Mouse (Mus musculus): Measurements from ENCODE around the gene 2610044O15Rik8. TPM values are rescaled to one million over a fixed set of nuclear protein-coding genes. Genes with fewer than 3 reads are reported as not detected.
"Not testable (repeated sequence)": the region's sequence is repeated elsewhere in the genome, so short reads cannot be mapped to it uniquely, and the experiment has no call there.

Gene 2610044O15Rik8
- polyA plus RNA-seq (2012) = 0.05 and 0.06 TPM in 2 replicates

DNA sequence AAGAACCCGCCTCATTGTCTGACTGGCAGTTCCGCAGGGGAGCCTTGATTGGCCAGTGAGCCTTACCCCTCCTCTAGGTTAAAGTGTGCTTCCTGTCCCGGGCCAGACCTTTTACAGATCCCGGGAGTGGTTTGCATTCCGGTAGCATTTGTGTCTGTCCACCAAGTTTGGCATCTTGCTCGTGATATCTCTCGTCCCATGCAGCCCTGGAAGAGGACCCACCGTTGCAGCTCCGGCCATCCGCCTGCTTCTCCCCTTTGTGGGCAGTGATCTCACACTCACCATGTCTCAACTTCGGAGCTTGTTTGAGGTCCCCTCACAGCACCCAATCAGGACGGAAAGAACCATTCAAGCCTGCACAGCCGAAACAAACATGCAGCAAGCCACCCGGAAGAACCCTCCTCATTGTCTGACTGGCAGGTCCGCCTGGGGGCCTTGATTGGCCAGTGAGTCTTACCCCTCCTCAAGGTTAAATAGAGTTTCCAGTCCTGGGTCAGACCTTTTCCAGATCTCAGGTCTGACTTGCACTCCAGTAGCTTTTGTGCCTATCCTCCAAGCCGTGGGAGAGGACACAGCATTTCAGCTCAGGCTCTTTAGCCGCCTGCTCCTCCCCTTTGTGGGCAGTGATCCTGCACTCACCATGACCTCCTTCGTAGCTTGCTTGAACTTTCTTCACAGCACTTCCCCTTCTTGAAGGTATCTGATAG, at the start of gene 2610044O15Rik8:
Gene 2610044O15Rik8 (minus strand): TSS at position 380 of the 707 bp plus-strand sequence.
- Histone ChIP-seq H3K4me1 (ENCODE audit: control insufficient read depth) (peaks cover 18% of the 10 kb centered on the region), H3K27me3 (ENCODE audit: control insufficient read depth) (no peaks in the 10 kb centered on the region), H3K4me3 (replicated peaks) (peak within 1 kb of the TSS; percentile 63), H3K36me3 (ENCODE audit: control insufficient read depth) (no peaks in the 10 kb centered on the region), H3K9me3 (ENCODE audit: control insufficient read depth, low read length) (no peaks in the 10 kb centered on the region)
- TF ChIP-seq GATA1 (IDR thresholded peaks at IDR 0.05; ENCODE audit: low read length) (no peak), TAL1 (IDR thresholded peaks at IDR 0.05; ENCODE audit: low read length) (no peak)

DNA sequence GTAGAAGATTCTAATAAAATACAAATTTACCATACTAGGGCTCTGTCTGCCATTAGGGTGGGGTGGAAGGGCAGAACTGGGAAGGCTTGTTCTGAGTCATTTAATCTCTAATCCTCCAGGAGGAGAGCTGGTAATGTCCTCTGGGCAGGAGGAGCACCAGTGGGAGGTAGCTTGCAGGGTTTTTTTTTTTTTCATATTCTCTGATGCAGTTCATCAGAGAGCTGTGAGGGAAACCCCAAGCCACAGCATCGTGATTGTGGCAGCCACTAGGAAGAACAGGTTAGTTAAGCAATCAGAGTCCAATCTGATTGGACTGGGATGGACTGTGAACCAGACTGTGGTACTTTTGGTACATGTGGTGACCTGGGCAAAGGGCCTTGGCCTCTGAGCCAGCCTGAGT, 31.7 kb upstream of the 2610044O15Rik8 start:
- Histone ChIP-seq H3K4me1 (ENCODE audit: control insufficient read depth) (peaks cover 10% of the 10 kb centered on the region), H3K27me3 (ENCODE audit: control insufficient read depth) (no peaks in the 10 kb centered on the region), H3K4me3 (replicated peaks) (no peak overlapping the region), H3K9me3 (ENCODE audit: control insufficient read depth, low read length) (peaks cover 24% of the 10 kb centered on the region), H3K36me3 (ENCODE audit: control insufficient read depth) (peaks cover 33% of the 10 kb centered on the region)
- TF ChIP-seq GATA1 (IDR thresholded peaks at IDR 0.05; ENCODE audit: low read length) = no peak
- TF ChIP-seq TAL1 (IDR thresholded peaks at IDR 0.05; ENCODE audit: low read length) = no peak

DNA sequence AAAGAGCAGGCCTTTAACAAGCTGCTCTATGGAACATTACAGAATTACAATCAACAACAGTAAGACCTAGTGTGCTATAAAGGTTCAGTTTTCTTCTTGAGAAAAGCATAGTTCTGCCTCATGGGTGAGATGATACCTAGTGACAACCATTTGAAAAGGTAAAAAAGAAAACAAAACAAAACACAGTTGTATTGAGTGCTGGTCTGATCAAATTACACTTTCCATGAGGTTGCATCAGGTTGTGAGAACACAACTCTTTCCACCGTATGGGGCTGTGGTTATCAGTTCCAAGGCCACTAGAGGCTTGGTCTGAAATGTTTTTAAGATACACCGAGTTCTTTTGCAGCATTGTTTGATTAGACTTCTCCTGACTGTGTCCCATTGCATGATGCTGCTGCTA, 30.1 kb upstream of the 2610044O15Rik8 start:
- peaks cover 10% of the 10 kb centered on the region for H3K4me1 ChIP-seq (ENCODE audit: control insufficient read depth)
- no peak for TF ChIP-seq TAL1 (IDR thresholded peaks at IDR 0.05; ENCODE audit: low read length)
- TF ChIP-seq GATA1 (IDR thresholded peaks at IDR 0.05; ENCODE audit: low read length) = no peak
- no peaks in the 10 kb centered on the region for H3K27me3 ChIP-seq (ENCODE audit: control insufficient read depth)
- H3K9me3 ChIP-seq (ENCODE audit: control insufficient read depth, low read length) = peaks cover 18% of the 10 kb centered on the region
- no peak overlapping the region for H3K4me3 ChIP-seq (replicated peaks)
- H3K36me3 ChIP-seq (ENCODE audit: control insufficient read depth) = peaks cover 18% of the 10 kb centered on the region

DNA sequence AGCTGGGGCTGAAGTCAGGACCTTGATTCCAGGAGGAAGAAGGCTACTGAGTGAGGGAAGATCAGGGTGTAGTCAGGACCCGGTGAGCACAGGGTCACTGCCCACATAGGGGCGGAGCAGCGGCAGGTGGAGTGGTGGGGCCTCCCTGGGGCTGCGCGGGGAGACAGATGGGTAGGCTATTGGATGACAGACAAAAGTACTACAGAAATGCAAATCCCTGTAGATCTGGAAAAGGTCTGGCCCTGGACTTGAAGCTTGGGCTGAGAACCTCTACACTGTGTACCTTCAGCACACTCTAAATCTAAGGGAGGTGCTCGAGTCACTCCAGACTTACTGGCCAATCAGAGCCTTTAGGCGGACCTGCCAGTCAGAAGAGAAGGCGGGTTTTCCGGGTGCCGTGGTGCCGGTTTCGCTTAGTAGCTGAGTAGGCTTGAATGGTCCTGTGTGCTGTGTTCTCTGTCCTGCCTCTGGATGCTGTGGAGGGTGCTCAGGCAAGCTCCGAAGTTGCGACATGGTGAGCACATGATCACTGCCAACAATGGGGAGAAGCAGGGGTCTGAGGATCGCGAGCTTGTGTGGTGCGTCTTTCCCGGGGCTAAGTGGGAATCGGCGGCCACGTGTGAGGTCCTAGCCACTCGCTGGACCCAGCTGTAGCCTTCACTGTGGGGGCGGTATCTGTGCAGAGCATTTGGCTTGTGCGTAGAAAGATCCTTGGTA, 29.2 kb upstream of the 2610044O15Rik8 start:
- Histone ChIP-seq H3K36me3 (ENCODE audit: control insufficient read depth) (peaks cover 11% of the 10 kb centered on the region), H3K9me3 (ENCODE audit: control insufficient read depth, low read length) (peaks cover 13% of the 10 kb centered on the region), H3K4me3 (replicated peaks) (peak overlapping the region; percentile 71)
- not testable (repeated sequence) for H3K4me1 ChIP-seq (ENCODE audit: control insufficient read depth); H3K27me3 ChIP-seq (ENCODE audit: control insufficient read depth)

DNA sequence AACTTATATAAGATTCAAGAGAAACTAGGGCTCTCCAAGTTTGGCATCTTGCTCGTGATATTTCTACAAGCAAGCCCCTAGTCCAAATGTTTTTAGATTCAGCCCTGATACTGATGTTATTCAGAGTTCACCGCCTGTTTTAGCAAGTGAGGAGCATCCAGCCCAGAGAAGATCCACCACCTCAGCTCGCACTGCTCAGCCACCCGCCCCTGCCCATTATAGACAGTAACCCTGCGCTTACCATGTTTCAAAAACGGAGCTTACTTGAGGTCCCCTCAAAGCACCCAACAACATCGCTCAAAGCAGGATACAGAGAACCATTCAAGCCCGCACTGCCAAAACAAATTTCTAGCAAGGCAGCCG, 561 bp downstream of the 2610044O15Rik8 start:
- no peaks in the 10 kb centered on the region for H3K9me3 ChIP-seq (ENCODE audit: control insufficient read depth, low read length)
- H3K36me3 ChIP-seq (ENCODE audit: control insufficient read depth) = no peaks in the 10 kb centered on the region
- peak overlapping the region; percentile 63 for H3K4me3 ChIP-seq (replicated peaks)
- H3K4me1 ChIP-seq (ENCODE audit: control insufficient read depth) = peaks cover 18% of the 10 kb centered on the region
- TF ChIP-seq TAL1 (IDR thresholded peaks at IDR 0.05; ENCODE audit: low read length) (no peak), GATA1 (IDR thresholded peaks at IDR 0.05; ENCODE audit: low read length) (no peak)
- no peaks in the 10 kb centered on the region for H3K27me3 ChIP-seq (ENCODE audit: control insufficient read depth)

Other genes starting within 250 kb of the 2610044O15Rik8 start
- not detected in 2 replicates for gene Ccdc7a, start 168.9 kb downstream of the 2610044O15Rik8 start, polyA plus RNA-seq (2012)
- not detected in 2 replicates for gene Ccdc7b, start 167.3 kb downstream of the 2610044O15Rik8 start, polyA plus RNA-seq (2012)
- gene Gm10999, start 102.7 kb downstream of the 2610044O15Rik8 start, polyA plus RNA-seq (2012) = not detected in 2 replicates

Measured in erythroblast, embryonic 14.5 days (primary cell).